Mouse (Mus musculus) heart, adult 18-20 months (tissue): ENCODE measurements at regions not wholly inside any gene's neighbourhood (a gene's known extent, or its start where the extent isn't known, plus 50 kb on each side); places are given as distances from the start of the nearest gene placed in this dataset.

Experiments
- DNase-seq, 2 experiments: peaks; one replicate each; pipeline ENCODE4 v3.0.0; 2021 to 2022; ENCODE audit warnings: mixed read lengths in 1 of 2

DNA sequence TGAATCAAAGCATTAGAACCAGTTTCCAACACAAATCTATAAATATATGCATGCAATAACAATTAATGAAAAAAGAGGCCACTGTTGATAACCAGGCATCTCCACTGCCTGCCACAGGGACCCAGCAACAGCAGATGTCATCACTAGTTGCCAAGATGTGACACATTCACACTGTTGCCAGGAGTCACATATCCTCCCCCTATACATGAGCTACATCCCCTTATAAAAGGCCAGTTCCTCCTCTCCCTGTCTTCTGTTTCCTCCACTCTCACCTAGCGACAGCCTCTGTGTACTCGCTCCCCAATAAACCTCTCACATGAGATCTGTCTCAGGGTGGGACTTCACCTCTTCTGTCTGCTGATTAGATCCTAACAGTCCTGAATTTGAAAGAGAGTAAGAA, 211.4 kb downstream of the Mreg start:
- DNase-seq = no peak

DNA sequence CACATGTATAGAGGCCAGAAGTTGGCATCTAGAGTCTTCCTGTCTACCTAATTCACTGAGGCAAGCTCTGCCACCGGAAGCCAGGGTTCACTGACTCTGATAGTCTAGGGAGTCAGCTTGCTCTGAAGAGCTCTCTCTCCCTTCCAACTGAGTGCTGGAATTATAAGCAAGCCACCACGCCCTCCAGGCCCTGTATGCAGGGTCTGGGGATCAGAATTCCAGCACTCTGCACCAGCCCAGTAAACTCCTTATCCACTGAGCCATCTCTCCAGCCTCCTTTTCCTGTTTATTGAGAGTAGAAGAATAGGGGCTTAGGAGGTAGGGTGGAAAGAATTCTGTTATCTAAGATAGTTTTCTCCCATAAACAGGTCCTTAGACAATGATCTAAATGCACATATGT, 215.3 kb downstream of the Mreg start:
- no peak for DNase-seq

GRCm38 (mm10) chr1:71996234-71996619, 215.9 kb downstream of the Mreg start:
- DNase-seq = no peak

GRCm38 (mm10) chr1:71995573-71996233, 216.4 kb downstream of the Mreg start:
- no peak for DNase-seq

- no peak for DNase-seq
Measured at GRCm38 (mm10) chr1:71990936-71991335, 221.2 kb downstream of the Mreg start.

- no peak for DNase-seq
Measured at GRCm38 (mm10) chr1:71988086-71988485, 224.0 kb downstream of the Mreg start.

DNA sequence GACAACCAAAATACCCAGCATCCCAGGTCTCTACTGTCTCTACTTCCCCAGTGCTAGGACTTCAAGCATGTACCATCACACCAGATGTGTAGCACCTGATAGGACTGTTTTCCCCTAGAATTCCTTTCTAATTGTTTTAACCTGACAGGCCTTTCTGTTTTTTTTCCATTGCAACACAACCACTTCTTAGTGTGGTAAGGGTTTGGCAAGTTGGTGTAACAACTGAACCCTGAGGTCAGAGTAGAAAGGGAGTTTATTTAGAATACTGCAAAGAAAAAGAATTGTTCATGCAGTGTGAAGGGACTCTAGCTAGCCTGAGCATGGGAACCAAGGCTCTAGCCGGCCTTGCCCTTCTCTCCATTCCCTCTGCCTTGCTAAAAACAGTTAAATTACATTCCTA, 226.1 kb downstream of the Mreg start:
- no peak for DNase-seq

GRCm38 (mm10) chr1:71983786-71984185, 228.3 kb downstream of the Mreg start:
- DNase-seq = no peak

DNA sequence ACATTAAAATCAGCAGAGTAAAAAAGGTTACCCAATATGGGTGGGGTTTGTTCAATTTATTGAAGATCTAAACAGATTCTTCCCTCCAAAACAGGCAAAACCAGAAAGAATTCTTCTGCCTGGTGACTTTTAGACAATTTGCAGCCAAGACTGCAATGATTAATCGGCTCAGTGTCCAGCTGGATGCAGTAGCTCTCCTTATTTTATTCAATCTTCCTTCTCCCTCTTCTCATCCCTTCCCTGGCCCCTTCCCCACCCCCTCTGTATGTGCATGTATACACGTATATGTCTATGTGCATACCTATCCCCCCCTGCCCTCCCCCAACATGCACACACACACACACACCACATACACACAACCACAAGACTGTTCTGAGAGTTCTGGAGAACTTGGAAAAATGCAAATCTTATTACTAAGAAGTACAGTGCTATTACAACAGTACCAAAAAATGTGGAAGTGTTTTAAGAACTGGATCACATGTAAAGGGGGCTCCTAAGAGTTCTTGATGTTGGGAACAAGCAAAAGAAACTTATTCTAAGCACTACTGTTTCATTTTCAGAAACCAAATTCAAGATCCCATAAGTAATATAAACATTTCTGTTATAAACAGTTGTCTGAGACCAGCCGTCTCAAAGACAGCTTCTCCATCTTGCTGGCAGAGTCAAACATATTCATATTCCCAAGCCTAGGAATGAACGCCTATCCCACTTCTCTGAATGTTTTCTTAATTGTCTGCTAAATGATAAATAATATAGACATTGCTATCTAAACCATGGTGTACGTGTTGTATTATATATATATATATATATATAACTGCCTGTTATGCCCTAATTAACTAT, 229.5 kb downstream of the Mreg start:
- DNase-seq = no peak

GRCm38 (mm10) chr1:71980624-71981023, 231.5 kb downstream of the Mreg start:
- DNase-seq = no peak

DNA sequence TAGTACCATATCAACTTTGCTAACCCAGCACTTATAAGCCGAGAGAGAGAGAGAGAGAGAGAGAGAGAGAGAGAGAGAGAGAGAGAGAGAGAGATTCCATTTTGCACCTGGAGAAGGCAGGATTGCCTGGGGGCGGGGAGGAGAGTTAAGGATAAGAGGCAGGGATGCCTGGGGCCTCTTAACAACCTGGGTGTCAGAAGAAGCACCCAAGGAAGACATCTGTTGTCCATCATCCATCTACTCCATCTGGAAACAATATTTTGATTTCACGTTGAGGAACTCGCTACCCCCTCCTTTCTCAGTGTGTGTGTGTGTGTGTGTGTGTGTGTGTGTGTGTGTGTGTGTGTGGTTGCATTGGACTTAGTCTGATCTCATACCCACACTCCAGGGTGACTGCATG, 232.8 kb downstream of the Mreg start:
- DNase-seq = no peak

DNA sequence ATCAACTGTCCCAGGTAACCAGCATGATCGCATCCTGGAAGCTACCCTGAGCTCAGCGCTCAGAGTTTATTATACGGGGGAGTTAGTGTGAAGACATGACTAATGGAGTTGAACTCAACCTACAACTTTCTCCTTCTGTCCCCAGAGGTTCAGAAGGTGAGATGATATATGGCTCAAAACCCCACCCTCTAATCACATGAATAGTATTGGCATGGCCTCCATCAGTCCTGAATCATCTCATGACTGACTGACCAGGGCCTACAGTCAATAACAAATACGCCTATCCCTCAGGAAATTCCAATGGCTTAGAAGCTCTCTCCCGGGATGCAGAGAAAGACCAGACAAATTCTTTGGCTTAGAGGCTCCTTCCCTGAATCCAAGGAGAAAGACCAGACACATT, 234.7 kb downstream of the Mreg start:
- DNase-seq = no peak

GRCm38 (mm10) chr1:71974715-71975114, 237.4 kb downstream of the Mreg start:
- peak in 1 of 2 experiments; percentile 33 for DNase-seq

DNA sequence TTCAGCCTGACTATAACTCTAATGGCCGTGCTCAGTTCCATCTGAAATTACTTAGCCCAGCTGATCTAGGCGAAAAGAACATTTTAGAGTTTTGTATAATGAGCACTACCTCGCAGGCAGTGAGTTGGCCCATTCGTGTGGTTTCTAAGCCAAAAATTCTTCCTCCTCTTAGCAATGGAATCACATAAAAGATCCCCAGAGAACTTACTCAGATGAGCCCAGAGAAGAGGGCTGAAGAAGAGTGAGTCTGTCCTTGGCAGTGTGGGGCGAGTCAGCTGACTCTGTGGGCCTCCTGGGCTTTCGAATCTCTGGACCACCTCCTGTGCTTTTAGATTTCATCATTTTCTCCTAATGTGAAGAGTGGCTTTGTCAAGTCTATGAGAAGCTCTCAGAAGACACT, 240.2 kb downstream of the Mreg start:
- peak; percentile 52 to 59 for DNase-seq

GRCm38 (mm10) chr1:71970771-71971170, 241.3 kb downstream of the Mreg start:
- no peak for DNase-seq

GRCm38 (mm10) chr1:71967574-71968104, 244.5 kb downstream of the Mreg start:
- DNase-seq = peak in 1 of 2 experiments; percentile 5

GRCm38 (mm10) chr1:71964450-71965126, 247.5 kb downstream of the Mreg start:
- no peak for DNase-seq

- DNase-seq = peak; percentile 17 to 47
Measured at GRCm38 (mm10) chr1:71956940-71957339, 255.2 kb downstream of the Mreg start.

- no peak for DNase-seq
Measured at GRCm38 (mm10) chr1:71955331-71955730, 256.8 kb downstream of the Mreg start.

GRCm38 (mm10) chr1:71953292-71953691, 258.8 kb downstream of the Mreg start:
- no peak for DNase-seq

- DNase-seq = no peak
Measured at GRCm38 (mm10) chr1:71949549-71949948, 262.6 kb downstream of the Mreg start.

GRCm38 (mm10) chr1:71948686-71949085, 263.4 kb downstream of the Mreg start:
- DNase-seq = no peak

DNA sequence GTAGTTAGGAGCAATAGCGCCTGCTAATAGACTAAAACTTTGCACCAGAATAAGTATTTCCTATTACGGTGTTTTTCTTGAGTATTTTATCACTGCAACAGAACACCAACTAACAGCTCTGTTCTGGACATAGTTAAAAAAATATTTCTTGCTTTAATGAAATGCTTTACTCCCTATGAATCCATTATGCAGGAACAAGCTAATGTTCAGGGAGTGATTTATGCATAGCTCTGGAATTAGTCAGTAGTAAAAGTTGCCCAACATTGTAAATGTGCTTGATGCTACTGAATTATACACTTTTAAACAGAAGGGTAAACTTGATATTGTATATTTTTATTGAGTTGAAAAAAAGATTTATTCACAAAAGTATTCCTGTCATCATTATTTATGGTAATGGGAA, 264.6 kb downstream of the Mreg start:
- no peak for DNase-seq
